Mouse (Mus musculus) myocyte (in vitro differentiated cells): ENCODE measurements around the gene Mrps5. TPM values are rescaled to one million over a fixed set of nuclear protein-coding genes. Genes with fewer than 3 reads are reported as not detected.

Experiments
- H3K27me3 ChIP-seq: one replicate; pipeline ENCODE4 v1.6.1; 2011; ENCODE audit not compliant: control insufficient read depth, insufficient read depth, insufficient read length
- H3K36me3 ChIP-seq: one replicate; pipeline ENCODE4 v1.6.1; 2011; ENCODE audit not compliant: control insufficient read depth, insufficient read depth
- H3K4me2 ChIP-seq: one replicate; pipeline ENCODE4 v1.6.1; 2011; ENCODE audit warnings: low read depth, control low read depth
- H3K4me3 ChIP-seq: one replicate; pipeline ENCODE4 v1.5.1; 2011; ENCODE audit warnings: mild to moderate bottlenecking, control low read depth, moderate library complexity
- H3K79me2 ChIP-seq: one replicate; pipeline ENCODE4 v1.6.1; 2011; ENCODE audit not compliant: control insufficient read depth, insufficient read depth
- H3ac ChIP-seq: one replicate; pipeline ENCODE4 v1.6.1; 2011; ENCODE audit not compliant: control insufficient read depth, insufficient read length
- CEBPB ChIP-seq: IDR thresholded peaks from 2 replicates; pipeline ENCODE4 v1.6.1; 2011; ENCODE audit warnings: mild to moderate bottlenecking, moderate library complexity; ENCODE audit not compliant: poor library complexity, insufficient read depth, severe bottlenecking
- E2F4 ChIP-seq: IDR thresholded peaks from one replicate; pipeline ENCODE4 v1.6.1; 2011; ENCODE audit warnings: mild to moderate bottlenecking, control low read depth, moderate library complexity; ENCODE audit not compliant: insufficient read depth
- MAX ChIP-seq: IDR thresholded peaks from one replicate; pipeline ENCODE4 v1.6.1; 2011; ENCODE audit warnings: low read depth, mild to moderate bottlenecking, control low read depth
- MYOD1 ChIP-seq, 3 experiments: IDR thresholded peaks; one replicate each; pipeline ENCODE4 v1.6.1; 2011; ENCODE audit warnings: control low read depth in 2 of 3, low read depth in 2 of 3, mild to moderate bottlenecking in 2 of 3, moderate library complexity in 1 of 3; ENCODE audit not compliant: insufficient read length in 2 of 3, control insufficient read depth in 1 of 3
- MYOG ChIP-seq, 3 experiments: IDR thresholded peaks; one replicate each; pipeline ENCODE4 v1.6.1; 2011; ENCODE audit warnings: control low read depth in 2 of 3, low read depth in 2 of 3, mild to moderate bottlenecking in 2 of 3; ENCODE audit not compliant: insufficient read length in 2 of 3, control insufficient read depth in 1 of 3, insufficient read depth in 1 of 3
- POLR2A ChIP-seq: IDR thresholded peaks from one replicate; pipeline ENCODE4 v1.6.1; 2011; ENCODE audit warnings: low read depth, mild to moderate bottlenecking, control low read depth, moderate library complexity; ENCODE audit not compliant: insufficient read length
- POLR2AphosphoS2 ChIP-seq: IDR thresholded peaks from one replicate; pipeline ENCODE4 v1.6.1; 2011; ENCODE audit warnings: low read depth, control low read depth; ENCODE audit not compliant: insufficient read length
- REST ChIP-seq: IDR thresholded peaks from one replicate; pipeline ENCODE4 v1.6.1; 2011; ENCODE audit warnings: mild to moderate bottlenecking, control low read depth, moderate library complexity; ENCODE audit not compliant: insufficient read depth, insufficient read length
- SRF ChIP-seq: IDR thresholded peaks from one replicate; pipeline ENCODE4 v1.6.1; 2011; ENCODE audit warnings: low read depth; ENCODE audit not compliant: control insufficient read depth, insufficient read length
- TCF12 ChIP-seq: IDR thresholded peaks from one replicate; pipeline ENCODE4 v1.6.1; 2011; ENCODE audit warnings: mild to moderate bottlenecking, control low read depth; ENCODE audit not compliant: poor library complexity, insufficient read depth, severe bottlenecking
- TCF3 ChIP-seq: IDR thresholded peaks from one replicate; pipeline ENCODE4 v1.6.1; 2011; ENCODE audit warnings: low read depth, control low read depth; ENCODE audit not compliant: insufficient read length
- USF1 ChIP-seq: IDR thresholded peaks from one replicate; pipeline ENCODE4 v1.6.1; 2011; ENCODE audit warnings: low read depth, mild to moderate bottlenecking, control low read depth, moderate library complexity
- polyA plus RNA-seq: library from polyadenylated mRNA; unstranded; fragments of >200 nt; fragmentation: generic; extraction: Trizol; gene quantifications from one replicate; pipeline ENCODE4 v1.2.1, GENCODE M21; 2012; ENCODE audit warnings: missing spikeins

The Mrps5 gene
- polyA plus RNA-seq, 1 experiment, result 72.0 TPM

DNA sequence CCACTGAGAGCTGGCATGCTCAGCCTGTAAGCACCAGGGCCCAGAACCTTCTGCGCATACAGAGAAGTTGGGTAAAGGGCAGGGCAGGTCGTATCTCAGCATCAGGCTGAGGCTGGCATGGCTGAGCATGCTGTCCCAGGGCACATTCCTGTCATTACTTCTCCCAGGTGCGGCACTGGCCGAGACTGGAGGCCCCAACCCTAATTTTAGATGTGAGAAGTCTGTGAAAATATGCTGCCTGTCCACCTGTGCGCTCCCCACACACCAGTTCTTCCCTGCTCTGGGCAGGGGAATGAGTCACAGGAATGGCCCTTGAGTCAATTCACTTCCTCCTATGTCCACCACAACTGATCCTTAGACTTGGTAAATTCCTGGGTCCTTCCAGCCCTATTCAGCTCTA lies 38.6 kb downstream of the Mrps5 start:
- Histone ChIP-seq H3K79me2 (no peaks in the 10 kb centered on the region), H3ac (no peak overlapping the region), H3K27me3 (peaks cover 6% of the 10 kb centered on the region), H3K36me3 (no peaks in the 10 kb centered on the region), H3K4me2 (no peak overlapping the region), H3K4me3 (no peak overlapping the region)
- no peak for TF ChIP-seq USF1
- TF ChIP-seq REST, result no peak
- no peak for TF ChIP-seq SRF
- TF ChIP-seq TCF12, result no peak

DNA sequence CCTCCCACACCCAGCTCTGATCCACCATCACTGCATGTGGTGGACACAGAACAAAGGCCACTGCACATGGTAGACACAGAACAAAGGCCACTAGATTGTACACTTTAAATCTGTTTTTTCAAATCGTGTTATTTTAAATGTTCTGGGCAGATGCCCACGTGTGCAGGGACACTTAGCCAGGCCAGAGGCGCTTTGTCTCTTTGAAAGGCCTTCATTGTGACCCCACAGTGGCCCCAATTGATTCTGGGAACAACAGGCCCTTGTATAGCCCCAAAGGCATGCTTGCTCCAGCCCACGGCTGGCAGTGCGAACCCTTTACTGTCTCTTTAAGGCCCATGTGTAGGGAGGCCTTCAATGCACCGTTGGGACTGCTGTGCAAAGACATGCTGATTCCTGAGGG lies 40.3 kb downstream of the Mrps5 start:
- Histone ChIP-seq H3K4me2 (no peak overlapping the region), H3ac (no peak overlapping the region), H3K4me3 (no peak overlapping the region), H3K79me2 (no peaks in the 10 kb centered on the region), H3K36me3 (no peaks in the 10 kb centered on the region), H3K27me3 (peaks cover 4% of the 10 kb centered on the region)
- no peak for TF ChIP-seq POLR2A
- no peak for TF ChIP-seq TCF12
- TF ChIP-seq MYOD1 (IDR thresholded peaks at IDR 0.05; ENCODE audit: control insufficient read depth in 1 of 3, insufficient read length in 2 of 3, low read depth in 2 of 3), result no peak
- no peak for TF ChIP-seq CEBPB
- no peak for TF ChIP-seq MYOG (IDR thresholded peaks at IDR 0.05; ENCODE audit: control insufficient read depth in 1 of 3, insufficient read depth in 1 of 3, insufficient read length in 2 of 3, low read depth in 2 of 3)

DNA sequence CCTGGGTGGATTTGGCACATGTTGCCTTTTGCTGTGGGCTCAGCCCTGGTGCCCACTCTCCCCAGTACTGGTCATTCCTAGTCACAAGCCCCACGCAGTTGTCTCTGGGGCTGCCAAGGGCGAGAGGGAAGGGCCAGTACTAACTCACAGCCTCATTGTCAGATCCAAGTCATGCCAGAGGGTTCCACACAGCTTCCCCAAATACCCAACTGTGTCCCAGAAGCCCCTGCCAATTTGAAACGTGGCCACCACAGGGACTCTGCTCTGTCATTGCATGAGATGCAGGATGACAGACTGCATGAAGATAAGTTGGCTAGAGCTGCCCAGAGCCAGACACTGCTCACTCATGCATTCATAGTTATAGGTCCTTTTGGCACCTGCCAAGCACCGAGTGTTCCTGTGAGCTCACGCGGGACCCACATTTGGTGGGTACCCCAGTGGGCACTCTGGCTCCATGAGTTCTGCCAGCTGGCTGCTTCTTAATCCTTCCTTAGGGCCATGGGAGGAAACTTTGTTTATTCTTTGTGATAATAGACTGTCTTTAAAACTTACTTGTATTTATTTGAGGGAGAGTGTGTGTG lies 41.1 kb downstream of the Mrps5 start:
- no peak overlapping the region for H3K4me2 ChIP-seq
- TF ChIP-seq MYOG (IDR thresholded peaks at IDR 0.05; ENCODE audit: control insufficient read depth in 1 of 3, insufficient read depth in 1 of 3, insufficient read length in 2 of 3, low read depth in 2 of 3) (no peak), CEBPB (no peak), USF1 (no peak), POLR2A (no peak), MYOD1 (IDR thresholded peaks at IDR 0.05; ENCODE audit: control insufficient read depth in 1 of 3, insufficient read length in 2 of 3, low read depth in 2 of 3) (no peak), MAX (no peak), REST (no peak), SRF (no peak), TCF12 (no peak), E2F4 (no peak), POLR2AphosphoS2 (no peak), TCF3 (no peak)
- peaks cover 8% of the 10 kb centered on the region for H3K27me3 ChIP-seq
- no peaks in the 10 kb centered on the region for H3K79me2 ChIP-seq
- no peak overlapping the region for H3K4me3 ChIP-seq
- H3ac ChIP-seq, result no peak overlapping the region
- H3K36me3 ChIP-seq, result no peaks in the 10 kb centered on the region

DNA sequence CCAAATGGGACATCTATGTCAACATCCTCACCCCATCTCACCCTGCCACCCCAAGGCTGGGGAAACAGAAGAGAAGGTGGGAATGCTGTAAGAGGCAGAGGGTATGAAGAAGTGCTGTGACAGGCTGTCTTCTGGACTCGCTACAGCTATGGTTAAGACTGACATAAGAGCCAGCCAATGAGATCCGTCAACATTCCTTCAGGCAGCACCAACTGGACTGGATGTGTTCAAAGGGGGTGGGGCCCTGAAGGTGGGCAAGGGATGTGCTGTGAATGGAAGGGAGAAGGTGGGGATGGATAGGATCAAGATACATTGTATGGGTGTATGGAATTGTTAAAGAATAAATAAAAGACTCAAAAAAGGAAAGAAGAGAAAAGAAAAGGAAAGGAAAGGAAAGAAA lies 45.6 kb downstream of the Mrps5 start:
- Histone ChIP-seq H3K36me3 (no peaks in the 10 kb centered on the region), H3K79me2 (no peaks in the 10 kb centered on the region), H3ac (no peak overlapping the region), H3K4me2 (no peak overlapping the region), H3K27me3 (peaks cover 20% of the 10 kb centered on the region), H3K4me3 (no peak overlapping the region)
- TF ChIP-seq E2F4 (no peak), POLR2A (no peak), TCF12 (no peak), MAX (no peak), MYOG (IDR thresholded peaks at IDR 0.05; ENCODE audit: control insufficient read depth in 1 of 3, insufficient read depth in 1 of 3, insufficient read length in 2 of 3, low read depth in 2 of 3) (no peak), TCF3 (no peak), MYOD1 (IDR thresholded peaks at IDR 0.05; ENCODE audit: control insufficient read depth in 1 of 3, insufficient read length in 2 of 3, low read depth in 2 of 3) (no peak)

DNA sequence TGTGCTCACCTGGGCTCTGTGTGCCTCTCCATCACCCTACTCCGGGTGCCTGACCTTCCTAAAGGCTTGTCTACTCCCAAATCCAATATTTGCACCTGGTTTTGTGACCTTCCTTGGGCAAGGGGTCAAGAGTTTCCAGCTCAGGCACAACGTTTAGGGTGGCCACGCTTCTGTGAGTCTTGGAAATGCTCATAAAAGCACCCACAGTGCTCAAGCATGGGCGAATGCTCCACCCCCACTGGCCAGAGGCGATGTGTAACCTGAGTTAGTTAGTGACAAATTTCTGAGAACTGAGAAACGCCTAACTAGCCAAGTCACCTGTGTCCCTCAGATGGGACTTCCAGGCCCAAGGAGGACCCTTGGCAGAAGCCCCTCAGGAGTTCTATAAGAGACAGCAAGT lies 48.6 kb downstream of the Mrps5 start:
- H3K36me3 ChIP-seq, result no peaks in the 10 kb centered on the region
- peaks cover 20% of the 10 kb centered on the region for H3K27me3 ChIP-seq
- no peaks in the 10 kb centered on the region for H3K79me2 ChIP-seq
- no peak overlapping the region for H3K4me3 ChIP-seq
- no peak overlapping the region for H3K4me2 ChIP-seq
- no peak overlapping the region for H3ac ChIP-seq
- TF ChIP-seq POLR2AphosphoS2, result no peak
- TF ChIP-seq REST, result no peak
- TF ChIP-seq CEBPB, result no peak
- no peak for TF ChIP-seq TCF3
- no peak for TF ChIP-seq TCF12
- no peak for TF ChIP-seq MYOD1 (IDR thresholded peaks at IDR 0.05; ENCODE audit: control insufficient read depth in 1 of 3, insufficient read length in 2 of 3, low read depth in 2 of 3)
- TF ChIP-seq SRF, result no peak
- no peak for TF ChIP-seq POLR2A
- no peak for TF ChIP-seq MYOG (IDR thresholded peaks at IDR 0.05; ENCODE audit: control insufficient read depth in 1 of 3, insufficient read depth in 1 of 3, insufficient read length in 2 of 3, low read depth in 2 of 3)
- TF ChIP-seq E2F4, result no peak
- no peak for TF ChIP-seq USF1
- TF ChIP-seq MAX, result no peak
